Mouse (Mus musculus) liver, embryonic 12.5 days (tissue): ENCODE data around the gene Scgb2b17. TPM values are rescaled to one million over a fixed set of nuclear protein-coding genes. Genes with fewer than 3 reads are reported as not detected.
"Not testable (repeated sequence)": the region's sequence is repeated elsewhere in the genome, so short reads cannot be mapped to it uniquely, and the experiment has no call there.

ENCODE experiments used
- ATAC-seq: fragments of 200-750 bp; cut with Nextera tagmentation; 2 replicates; pipeline ENCODE4 v1.8.0; 2017; ENCODE audit warnings: moderate number of reproducible peaks, mild to moderate bottlenecking, moderate library complexity
- H3K27ac ChIP-seq: fragments of 300-500 bp; sonication (generic); 2 replicates; pipeline ENCODE4 v1.5.1; 2016; ENCODE audit warnings: mild to moderate bottlenecking
- H3K27me3 ChIP-seq: fragments of 300-500 bp; sonication (generic); replicated peaks from 2 replicates; pipeline ENCODE4 v1.6.1; 2016; ENCODE audit warnings: mild to moderate bottlenecking, moderate library complexity
- H3K36me3 ChIP-seq: fragments of 300-500 bp; sonication (generic); 2 replicates; pipeline ENCODE4 v1.6.1; 2016; ENCODE audit warnings: mild to moderate bottlenecking, moderate library complexity
- H3K4me1 ChIP-seq: fragments of 300-500 bp; sonication (generic); 2 replicates; pipeline ENCODE4 v1.6.1; 2016
- H3K4me2 ChIP-seq: fragments of 300-500 bp; sonication (generic); 2 replicates; pipeline ENCODE4 v1.6.1; 2016; ENCODE audit warnings: mild to moderate bottlenecking, moderate library complexity
- H3K4me3 ChIP-seq: fragments of 300-500 bp; sonication (generic); 2 replicates; pipeline ENCODE4 v1.5.1; 2016; ENCODE audit warnings: mild to moderate bottlenecking, moderate library complexity
- H3K9ac ChIP-seq: fragments of 300-500 bp; sonication (generic); 2 replicates; pipeline ENCODE4 v1.6.1; 2016; ENCODE audit warnings: mild to moderate bottlenecking, moderate library complexity
- H3K9me3 ChIP-seq: fragments of 300-500 bp; sonication (generic); replicated peaks from 2 replicates; pipeline ENCODE4 v1.6.1; 2016; ENCODE audit warnings: mild to moderate bottlenecking, moderate library complexity
- polyA plus RNA-seq: library from polyadenylated mRNA; unstranded; fragments of >200 nt; fragmentation: Nextera tagmentation; extraction: Ambion mirVana; gene quantifications from 2 replicates; pipeline ENCODE4 v1.2.1, GENCODE M21; 2016

Scgb2b17 gene
- polyA plus RNA-seq: not detected in 2 replicates

GRCm38 (mm10) chr7:33056461-33056860 lies at the start of gene Scgb2b17:
Gene Scgb2b17, minus strand, starts transcription at chr7:33056561.
- not testable (repeated sequence) for H3K9me3 ChIP-seq, H3K4me2 ChIP-seq, ATAC-seq, H3K4me3 ChIP-seq, H3K27ac ChIP-seq, H3K4me1 ChIP-seq, H3K9ac ChIP-seq, H3K36me3 ChIP-seq, H3K27me3 ChIP-seq

DNA sequence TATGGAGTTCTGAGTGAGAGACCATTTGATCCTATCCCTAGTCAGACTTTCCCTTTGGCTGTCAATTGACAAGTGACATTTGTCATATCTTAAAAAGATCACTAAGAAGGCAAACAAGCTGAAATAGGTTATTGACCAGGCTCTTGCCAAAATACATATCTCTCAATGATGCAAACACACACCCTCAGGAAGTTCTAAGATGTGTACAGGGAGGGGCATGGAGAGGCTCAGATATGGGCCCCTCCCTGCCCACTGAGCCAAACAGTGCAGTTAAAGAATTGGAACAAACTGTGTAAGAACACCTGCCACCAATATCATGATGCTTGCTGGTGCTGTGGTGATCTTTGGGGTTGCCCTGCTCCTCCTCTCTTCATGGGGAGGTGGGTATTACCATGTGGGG lies 6.8 kb upstream of the Scgb2b17 start, which contains the start of gene Scgb1b17:
TSS of gene Scgb1b17 (plus strand) at position 301 of the 400 bp plus-strand sequence.
- not testable (repeated sequence) for H3K27me3 ChIP-seq, H3K9ac ChIP-seq, H3K36me3 ChIP-seq, H3K4me3 ChIP-seq, H3K27ac ChIP-seq, H3K9me3 ChIP-seq, H3K4me1 ChIP-seq, H3K4me2 ChIP-seq, ATAC-seq

Other genes starting within 250 kb of the Scgb2b17 start
- gene Scgb2b15, start 226.9 kb downstream of the Scgb2b17 start, polyA plus RNA-seq: not detected in 2 replicates
- not detected in 2 replicates for gene Scgb1b15, start 220.0 kb downstream of the Scgb2b17 start, polyA plus RNA-seq
- gene Scgb1b17, start 6.9 kb upstream of the Scgb2b17 start, polyA plus RNA-seq: not detected in 2 replicates
- gene Scgb2b18, start 117.3 kb upstream of the Scgb2b17 start, polyA plus RNA-seq: not detected in 2 replicates
- gene Scgb1b18, start 129.0 kb upstream of the Scgb2b17 start, polyA plus RNA-seq: not detected in 2 replicates
- gene Scgb2b19, start 223.8 kb upstream of the Scgb2b17 start, polyA plus RNA-seq: not detected in 2 replicates
- gene Scgb1b19, start 230.7 kb upstream of the Scgb2b17 start, polyA plus RNA-seq: not detected in 2 replicates